Mouse (Mus musculus) heart, postnatal 0 days (tissue): ENCODE results near the gene Pclo.

Experiments used
- CTCF ChIP-seq: IDR thresholded peaks from 2 replicates; pipeline ENCODE4 v1.5.1; 2016; ENCODE audit warnings: antibody characterized with exemption, control low read depth, low read depth
- EP300 ChIP-seq: IDR thresholded peaks from 2 replicates; pipeline ENCODE4 v1.6.1; 2016; ENCODE audit warnings: antibody characterized with exemption, low read depth

DNA sequence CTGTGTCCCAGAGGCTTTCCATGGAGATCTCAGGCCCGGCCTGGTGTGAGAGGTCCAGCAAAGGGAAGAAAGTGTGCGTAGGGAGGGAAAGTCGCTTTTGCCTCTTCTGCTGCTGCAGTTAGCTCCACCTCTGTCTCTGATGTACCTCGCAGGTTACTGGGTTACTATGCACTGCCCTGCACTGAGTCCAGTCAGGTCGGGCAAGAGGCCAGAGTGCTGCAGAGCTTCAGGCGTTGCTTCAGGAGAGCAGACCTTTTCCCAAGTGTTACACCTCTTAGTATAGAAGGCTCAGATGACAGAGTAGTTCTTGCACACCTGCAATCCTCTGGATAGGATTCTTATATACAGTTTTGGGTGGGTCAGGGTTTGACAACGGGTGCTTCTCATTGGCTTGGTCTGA lies 108.6 kb downstream of the Pclo start:
- TF ChIP-seq CTCF (no peak), EP300 (no peak)
